In genomic region chr13:49449318-49449749, GRCm38 (mm10) we compare ENCODE assay signal across 8 mouse cellular contexts. TPM values are rescaled to one million over a fixed set of nuclear protein-coding genes. Genes with fewer than 3 reads are reported as not detected.
A peak's percentile ranks its signal among the peaks of the same experiment; 100 is the strongest.
DNase-seq lines count a peak whose midpoint lies in the region; ATAC-seq and TF ChIP-seq lines count a peak whose summit lies in the region.

No protein-coding gene starts in this region.

- TF ChIP-seq CTCF in kidney, adult 2 months (conservative IDR thresholded peaks at IDR 0.05; ENCODE audit: insufficient read depth, insufficient read length, low read depth, low read length): peak; percentile 99

- H3K4me2 ChIP-seq in limb, embryonic 14.5 days (replicated peaks; ENCODE audit: low read depth, low read length, severe bottlenecking): no peak overlapping the region

- 56% methylated on average over 5 of the region's 5 CpGs for WGBS in embryonic facial prominence, embryonic 10.5 days
- WGBS in kidney, adult 2 months: 24% methylated on average over 5 of the region's 5 CpGs
- WGBS in limb, embryonic 14.5 days: 40% methylated on average over 5 of the region's 5 CpGs

- DNase-seq in 3134 (ENCODE audit: extremely low read depth, insufficient read length, low spot score): peak; percentile 28
- peak; percentile 91 for DNase-seq in adrenal gland, postnatal 10 days
- peak; percentile 82 for DNase-seq in embryonic facial prominence, embryonic 10.5 days (ENCODE audit: low spot score)
- peak; percentile 88 to 92 for DNase-seq in heart, adult 18-20 months
- DNase-seq in kidney, adult 2 months: peak; percentile 81
- peak; percentile 89 for DNase-seq in limb, embryonic 14.5 days (ENCODE audit: low spot score)
- DNase-seq in monocyte, adult 2 months (ENCODE audit: low read depth in 1 of 2, low spot score in 2 of 2): peak; percentile 28 to 34
- peak; percentile 39 to 59 for DNase-seq in spleen, postnatal 36 days (ENCODE audit: low spot score in 2 of 2)

- H3K36me3 ChIP-seq in embryonic facial prominence, embryonic 10.5 days (replicated peaks): peaks cover 73% of the 10 kb centered on the region
- no peaks in the 10 kb centered on the region for H3K36me3 ChIP-seq in kidney, adult 2 months (ENCODE audit: control insufficient read depth, insufficient read depth, low read length)
- H3K36me3 ChIP-seq in limb, embryonic 14.5 days (ENCODE audit: control insufficient read depth, insufficient read depth, low read length): peaks cover 35% of the 10 kb centered on the region

- peak; percentile 79 for ATAC-seq in limb, embryonic 14.5 days (ENCODE audit: low FRiP score, low read depth)

- H3K27me3 ChIP-seq in embryonic facial prominence, embryonic 10.5 days (replicated peaks; ENCODE audit: low read depth, poor library complexity, severe bottlenecking): no peaks in the 10 kb centered on the region
- no peaks in the 10 kb centered on the region for H3K27me3 ChIP-seq in kidney, adult 2 months (replicated peaks; ENCODE audit: control insufficient read depth, insufficient read depth, low read length)
- H3K27me3 ChIP-seq in limb, embryonic 14.5 days (ENCODE audit: control insufficient read depth, insufficient read depth, low read length): no peaks in the 10 kb centered on the region

- TF ChIP-seq POLR2A in kidney, adult 2 months (IDR thresholded peaks at IDR 0.05; ENCODE audit: low read depth, low read length): no peak
- TF ChIP-seq POLR2A in limb, embryonic 14.5 days (IDR thresholded peaks at IDR 0.05; ENCODE audit: borderline replicate concordance, extremely low read depth, insufficient read depth, insufficient read length): no peak

- H3K27ac ChIP-seq in embryonic facial prominence, embryonic 10.5 days (replicated peaks): no peak overlapping the region
- H3K27ac ChIP-seq in kidney, adult 2 months (ENCODE audit: insufficient read depth, low read depth, low read length): no peak overlapping the region
- H3K27ac ChIP-seq in limb, embryonic 14.5 days (replicated peaks; ENCODE audit: low read depth, low read length): 0 out of 2 replicates have a peak overlapping the region, but pooled peaks have one; percentile 33

- no peak overlapping the region for H3K9ac ChIP-seq in limb, embryonic 14.5 days (ENCODE audit: low read depth, low read length, severe bottlenecking)

- H3K9me3 ChIP-seq in embryonic facial prominence, embryonic 10.5 days: no peaks in the 10 kb centered on the region
- no peaks in the 10 kb centered on the region for H3K9me3 ChIP-seq in limb, embryonic 14.5 days (ENCODE audit: control insufficient read depth, low read length)

- no peak overlapping the region for H3K4me3 ChIP-seq in embryonic facial prominence, embryonic 10.5 days
- H3K4me3 ChIP-seq in kidney, adult 2 months (ENCODE audit: insufficient read depth, low read depth, low read length): no peak overlapping the region
- no peak overlapping the region for H3K4me3 ChIP-seq in limb, embryonic 14.5 days (replicated peaks; ENCODE audit: low read length)

- no peaks in the 10 kb centered on the region for H3K4me1 ChIP-seq in embryonic facial prominence, embryonic 10.5 days
- no peaks in the 10 kb centered on the region for H3K4me1 ChIP-seq in kidney, adult 2 months (ENCODE audit: control insufficient read depth, insufficient read depth, low read length)
- H3K4me1 ChIP-seq in limb, embryonic 14.5 days (ENCODE audit: control insufficient read depth, insufficient read depth, low read length): no peaks in the 10 kb centered on the region

RNA-seq across cellular contexts. Expression of gene Ippk, which starts 28.3 kb away (rescaled TPM):
- 10 to 100 TPM; 13.1 to 23.5 TPM for total RNA-seq in adrenal gland, postnatal 10 days (2021)
- polyA plus RNA-seq in embryonic facial prominence, embryonic 10.5 days (2016; fragmentation: Nextera tagmentation; extraction: Ambion mirVana): 18.3 and 20.4 TPM in 2 replicates
- total RNA-seq in heart, adult 18-20 months (2021): 1 to 10 TPM; 7.0 to 7.4 TPM
- 6.5 and 7.1 TPM in 2 replicates for polyA plus RNA-seq in kidney, adult 2 months (2012; rRNA removed)
- polyA plus RNA-seq in limb, embryonic 14.5 days (2012; rRNA removed): 9.0 and 9.8 TPM in 2 replicates
- 14.3 and 14.5 TPM in 2 replicates for polyA plus RNA-seq in limb, embryonic 14.5 days (2014; fragmentation: Nextera tagmentation; extraction: Ambion mirVana)

RNA-seq across cellular contexts. Expression of gene Tes3-ps, which starts 43.8 kb away (rescaled TPM):
- 1 to 10 TPM; 1.1 to 1.3 TPM for total RNA-seq in adrenal gland, postnatal 10 days (2021)
- 1.4 and 1.9 TPM in 2 replicates for polyA plus RNA-seq in embryonic facial prominence, embryonic 10.5 days (2016; fragmentation: Nextera tagmentation; extraction: Ambion mirVana)
- 1 to 10 TPM; 1.3 to 1.5 TPM for total RNA-seq in heart, adult 18-20 months (2021)
- not detected in 2 replicates for polyA plus RNA-seq in kidney, adult 2 months (2012; rRNA removed)
- polyA plus RNA-seq in limb, embryonic 14.5 days (2012; rRNA removed): 0.15 and 0.20 TPM in 2 replicates
- 0.58 and 0.91 TPM in 2 replicates for polyA plus RNA-seq in limb, embryonic 14.5 days (2014; fragmentation: Nextera tagmentation; extraction: Ambion mirVana)

RNA-seq across cellular contexts. Expression of gene Ecm2, which starts 55.3 kb away (rescaled TPM):
- 10 to 100 TPM; 10.0 to 10.9 TPM for total RNA-seq in adrenal gland, postnatal 10 days (2021)
- 0.40 and 0.47 TPM in 2 replicates for polyA plus RNA-seq in embryonic facial prominence, embryonic 10.5 days (2016; fragmentation: Nextera tagmentation; extraction: Ambion mirVana)
- total RNA-seq in heart, adult 18-20 months (2021): 10 to 100 TPM; 13.2 to 15.1 TPM
- 2.0 and 3.0 TPM in 2 replicates for polyA plus RNA-seq in kidney, adult 2 months (2012; rRNA removed)
- 3.4 and 4.6 TPM in 2 replicates for polyA plus RNA-seq in limb, embryonic 14.5 days (2012; rRNA removed)
- polyA plus RNA-seq in limb, embryonic 14.5 days (2014; fragmentation: Nextera tagmentation; extraction: Ambion mirVana): 2.5 and 2.8 TPM in 2 replicates

Comparison
In these comparisons a context has a peak if more than half of its experiments do, and no peak if none do; other contexts are left out.
1. DNase-seq: peak in every context shown above with its lines; median percentile 91 in adrenal gland, postnatal 10 days; 90 in heart, adult 18-20 months; 89 in limb, embryonic 14.5 days; 82 in embryonic facial prominence, embryonic 10.5 days; 81 in kidney, adult 2 months; 49 in spleen, postnatal 36 days; 31 in monocyte, adult 2 months; 28 in 3134.